Mouse (Mus musculus): ENCODE measurements around the gene Srrm1. TPM values are rescaled to one million over a fixed set of nuclear protein-coding genes. Genes with fewer than 3 reads are reported as not detected.

The Srrm1 gene
- polyA plus RNA-seq, 1 experiment = 21.6 TPM

DNA sequence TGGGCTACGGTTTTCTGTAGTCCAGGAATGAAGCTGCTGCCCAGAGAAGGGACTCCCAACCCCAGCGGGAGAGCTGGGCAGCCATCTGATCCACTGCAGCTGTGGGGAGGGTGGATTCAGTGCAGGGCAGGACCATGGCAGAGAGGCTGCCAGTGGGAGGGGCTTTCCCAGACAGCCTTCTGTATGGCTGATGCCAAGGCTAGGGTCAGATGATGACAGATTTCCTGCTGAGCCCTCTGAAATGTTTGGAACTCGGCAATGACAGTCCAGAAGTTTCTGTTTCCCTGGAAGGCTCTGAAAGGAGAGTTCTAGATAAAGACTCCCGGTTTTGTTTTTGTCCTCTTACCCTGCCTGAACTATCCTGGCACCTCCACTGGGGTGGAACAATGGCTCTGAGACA is 40.4 kb downstream of the Srrm1 start:
- H3K27ac ChIP-seq (ENCODE audit: insufficient read depth, low read depth, low read length) = peak overlapping the region; percentile 77
- H3K4me3 ChIP-seq (ENCODE audit: insufficient read depth, low read depth, low read length) = no peak overlapping the region
- DNase-seq = peak; percentile 90
- 13% methylated on average over 4 of the region's 4 CpGs for WGBS
- TF ChIP-seq POLR2A (IDR thresholded peaks at IDR 0.05; ENCODE audit: low read depth, low read length) (peak; percentile 8), CTCF (conservative IDR thresholded peaks at IDR 0.05; ENCODE audit: insufficient read depth, insufficient read length, low read depth, low read length) (no peak)
- no peaks in the 10 kb centered on the region for H3K27me3 ChIP-seq (replicated peaks; ENCODE audit: control insufficient read depth, insufficient read depth, low read length)
- H3K4me1 ChIP-seq (ENCODE audit: control insufficient read depth, insufficient read depth, low read length) = peaks cover 11% of the 10 kb centered on the region
- no peaks in the 10 kb centered on the region for H3K36me3 ChIP-seq (ENCODE audit: control insufficient read depth, insufficient read depth, low read length)

- DNase-seq = peak; percentile 76
- peaks cover 20% of the 10 kb centered on the region for H3K4me1 ChIP-seq (ENCODE audit: control insufficient read depth, insufficient read depth, low read length)
- WGBS = 46% methylated on average over 8 of the region's 8 CpGs
- TF ChIP-seq POLR2A (IDR thresholded peaks at IDR 0.05; ENCODE audit: low read depth, low read length) = no peak
- no peak for TF ChIP-seq CTCF (conservative IDR thresholded peaks at IDR 0.05; ENCODE audit: insufficient read depth, insufficient read length, low read depth, low read length)
- H3K4me3 ChIP-seq (ENCODE audit: insufficient read depth, low read depth, low read length) = no peak overlapping the region
- no peak overlapping the region for H3K27ac ChIP-seq (ENCODE audit: insufficient read depth, low read depth, low read length)
- no peaks in the 10 kb centered on the region for H3K36me3 ChIP-seq (ENCODE audit: control insufficient read depth, insufficient read depth, low read length)
- no peaks in the 10 kb centered on the region for H3K27me3 ChIP-seq (replicated peaks; ENCODE audit: control insufficient read depth, insufficient read depth, low read length)
Observed at GRCm38 (mm10) chr4:135310371-135310770, 42.8 kb downstream of the Srrm1 start.

DNA sequence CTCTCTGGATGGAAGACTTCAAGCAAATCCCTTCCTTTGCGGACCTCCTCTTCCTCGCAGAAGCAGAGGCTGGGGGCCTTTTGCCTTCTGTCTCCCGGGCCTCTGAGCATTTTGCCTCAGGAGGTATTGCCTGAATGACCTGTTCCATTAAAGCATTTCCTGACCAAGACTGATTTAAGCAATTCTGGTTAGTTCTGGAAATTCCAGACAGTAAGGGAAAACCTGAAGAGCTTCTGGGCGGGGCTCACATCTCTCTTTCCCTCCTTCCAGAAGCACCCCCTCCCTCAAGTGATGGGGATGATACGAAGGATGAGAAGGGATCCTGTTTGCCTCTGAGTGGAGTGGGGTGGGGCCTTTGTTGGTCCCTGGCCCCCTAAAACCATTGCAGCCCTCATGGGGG is 43.4 kb downstream of the Srrm1 start:
- Histone ChIP-seq H3K4me3 (ENCODE audit: insufficient read depth, low read depth, low read length) (no peak overlapping the region), H3K27me3 (replicated peaks; ENCODE audit: control insufficient read depth, insufficient read depth, low read length) (no peaks in the 10 kb centered on the region), H3K4me1 (ENCODE audit: control insufficient read depth, insufficient read depth, low read length) (peaks cover 20% of the 10 kb centered on the region), H3K36me3 (ENCODE audit: control insufficient read depth, insufficient read depth, low read length) (no peaks in the 10 kb centered on the region), H3K27ac (ENCODE audit: insufficient read depth, low read depth, low read length) (no peak overlapping the region)
- no peak for TF ChIP-seq POLR2A (IDR thresholded peaks at IDR 0.05; ENCODE audit: low read depth, low read length)
- no peak for TF ChIP-seq CTCF (conservative IDR thresholded peaks at IDR 0.05; ENCODE audit: insufficient read depth, insufficient read length, low read depth, low read length)
- DNase-seq = no peak
- 70% methylated on average over 5 of the region's 5 CpGs for WGBS

GRCm38 (mm10) chr4:135309112-135309659 is 43.9 kb downstream of the Srrm1 start:
- Histone ChIP-seq H3K36me3 (ENCODE audit: control insufficient read depth, insufficient read depth, low read length) (no peaks in the 10 kb centered on the region), H3K27ac (ENCODE audit: insufficient read depth, low read depth, low read length) (no peak overlapping the region), H3K4me1 (ENCODE audit: control insufficient read depth, insufficient read depth, low read length) (peaks cover 20% of the 10 kb centered on the region), H3K4me3 (ENCODE audit: insufficient read depth, low read depth, low read length) (no peak overlapping the region), H3K27me3 (replicated peaks; ENCODE audit: control insufficient read depth, insufficient read depth, low read length) (no peaks in the 10 kb centered on the region)
- no peak for TF ChIP-seq POLR2A (IDR thresholded peaks at IDR 0.05; ENCODE audit: low read depth, low read length)
- no peak for TF ChIP-seq CTCF (conservative IDR thresholded peaks at IDR 0.05; ENCODE audit: insufficient read depth, insufficient read length, low read depth, low read length)
- 79% methylated on average over 9 of the region's 9 CpGs for WGBS
- DNase-seq = no peak

GRCm38 (mm10) chr4:135306971-135307632 is 46.0 kb downstream of the Srrm1 start:
- Histone ChIP-seq H3K27ac (ENCODE audit: insufficient read depth, low read depth, low read length) (peak overlapping the region; percentile 36; the same call in 1 of the 2 replicates), H3K27me3 (replicated peaks; ENCODE audit: control insufficient read depth, insufficient read depth, low read length) (no peaks in the 10 kb centered on the region), H3K4me3 (ENCODE audit: insufficient read depth, low read depth, low read length) (no peak overlapping the region), H3K36me3 (ENCODE audit: control insufficient read depth, insufficient read depth, low read length) (no peaks in the 10 kb centered on the region), H3K4me1 (ENCODE audit: control insufficient read depth, insufficient read depth, low read length) (peaks cover 9% of the 10 kb centered on the region; the same call in 1 of the 2 replicates)
- WGBS = 65% methylated on average over 17 of the region's 17 CpGs
- TF ChIP-seq POLR2A (IDR thresholded peaks at IDR 0.05; ENCODE audit: low read depth, low read length) (no peak), CTCF (conservative IDR thresholded peaks at IDR 0.05; ENCODE audit: insufficient read depth, insufficient read length, low read depth, low read length) (no peak)
- DNase-seq = no peak

DNA sequence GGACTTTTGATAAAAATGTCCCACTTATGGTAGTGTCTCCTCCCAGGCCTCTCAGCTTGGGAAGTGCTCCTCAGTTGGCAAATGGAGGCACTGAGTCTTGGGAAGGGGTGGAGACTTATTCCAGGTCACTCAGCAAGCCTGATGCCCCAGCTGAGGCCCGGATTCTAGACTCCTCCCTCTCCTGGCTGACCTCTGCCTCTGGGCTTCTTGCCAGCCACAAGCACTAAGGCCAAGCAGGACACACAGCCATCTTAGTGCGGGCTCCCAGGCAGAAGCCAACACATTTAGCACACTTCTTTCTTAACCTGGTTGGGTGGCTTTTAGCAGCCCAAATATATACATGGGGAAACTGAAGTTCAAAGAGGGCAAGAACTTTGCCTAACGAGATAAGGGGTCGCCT is 46.6 kb downstream of the Srrm1 start:
- 42% methylated on average over 4 of the region's 4 CpGs for WGBS
- no peaks in the 10 kb centered on the region for H3K36me3 ChIP-seq (ENCODE audit: control insufficient read depth, insufficient read depth, low read length)
- TF ChIP-seq POLR2A (IDR thresholded peaks at IDR 0.05; ENCODE audit: low read depth, low read length) = no peak
- TF ChIP-seq CTCF (conservative IDR thresholded peaks at IDR 0.05; ENCODE audit: insufficient read depth, insufficient read length, low read depth, low read length) = no peak
- H3K27ac ChIP-seq (ENCODE audit: insufficient read depth, low read depth, low read length) = peak overlapping the region; percentile 36; the same call in 1 of the 2 replicates
- no peaks in the 10 kb centered on the region for H3K27me3 ChIP-seq (replicated peaks; ENCODE audit: control insufficient read depth, insufficient read depth, low read length)
- peaks cover 9% of the 10 kb centered on the region; the same call in 1 of the 2 replicates for H3K4me1 ChIP-seq (ENCODE audit: control insufficient read depth, insufficient read depth, low read length)
- peak; percentile 94 for DNase-seq
- no peak overlapping the region for H3K4me3 ChIP-seq (ENCODE audit: insufficient read depth, low read depth, low read length)

DNA sequence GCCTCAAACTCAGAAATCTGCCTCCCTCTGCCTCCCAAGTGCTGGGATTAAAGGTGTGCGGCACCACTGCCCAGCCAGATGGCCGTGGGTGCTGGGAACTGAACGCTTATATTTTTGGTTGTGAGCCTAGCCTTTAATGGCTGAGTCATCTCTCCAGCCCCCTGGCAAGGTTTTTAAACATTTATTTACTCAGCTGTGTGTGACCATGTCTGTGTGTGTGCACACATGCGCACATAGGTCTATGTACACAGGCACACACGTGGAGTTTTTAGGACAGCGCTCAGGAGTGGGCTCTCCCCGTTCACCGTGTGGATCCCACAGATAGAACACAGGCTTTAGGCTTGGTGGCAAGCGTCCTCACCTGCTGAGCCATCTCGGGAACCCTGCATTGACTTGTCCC is 50.9 kb downstream of the Srrm1 start:
- Histone ChIP-seq H3K36me3 (ENCODE audit: control insufficient read depth, insufficient read depth, low read length) (no peaks in the 10 kb centered on the region), H3K4me1 (ENCODE audit: control insufficient read depth, insufficient read depth, low read length) (peaks cover 9% of the 10 kb centered on the region; the same call in 1 of the 2 replicates), H3K4me3 (ENCODE audit: insufficient read depth, low read depth, low read length) (no peak overlapping the region), H3K27ac (ENCODE audit: insufficient read depth, low read depth, low read length) (no peak overlapping the region), H3K27me3 (replicated peaks; ENCODE audit: control insufficient read depth, insufficient read depth, low read length) (no peaks in the 10 kb centered on the region)
- TF ChIP-seq POLR2A (IDR thresholded peaks at IDR 0.05; ENCODE audit: low read depth, low read length) (no peak), CTCF (conservative IDR thresholded peaks at IDR 0.05; ENCODE audit: insufficient read depth, insufficient read length, low read depth, low read length) (no peak)
- 84% methylated on average over 10 of the region's 10 CpGs for WGBS
- no peak for DNase-seq

Measured in kidney, adult 2 months (tissue).